Mouse (Mus musculus) urinary bladder, postnatal 10 days (tissue): ENCODE measurements around the gene Ddx46.
A peak's percentile ranks its signal among the peaks of the same experiment; 100 is the strongest.

Source experiments
- DNase-seq: peaks from one replicate; pipeline ENCODE4 v3.0.0; 2022; ENCODE audit warnings: low spot score

Gene Ddx46

DNA sequence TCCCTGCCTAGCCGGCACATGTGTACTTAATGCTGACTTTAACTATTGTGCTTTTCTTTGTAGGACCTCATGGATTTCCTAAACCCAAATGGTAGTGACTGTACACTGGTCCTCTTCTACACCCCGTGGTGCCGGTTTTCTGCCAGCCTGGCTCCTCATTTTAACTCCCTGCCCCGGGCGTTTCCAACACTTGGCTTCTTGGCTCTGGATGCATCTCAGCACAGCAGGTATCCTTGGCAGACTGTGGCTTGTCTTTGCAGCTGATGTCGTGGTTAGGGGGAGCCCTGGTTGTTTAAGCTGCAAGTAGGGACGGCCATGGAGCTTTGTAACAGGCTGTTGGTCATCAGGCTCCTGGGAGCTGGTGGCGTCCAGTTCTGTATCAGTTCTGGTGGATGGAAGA is 86.7 kb downstream of the Ddx46 start:
- DNase-seq: no peak

DNA sequence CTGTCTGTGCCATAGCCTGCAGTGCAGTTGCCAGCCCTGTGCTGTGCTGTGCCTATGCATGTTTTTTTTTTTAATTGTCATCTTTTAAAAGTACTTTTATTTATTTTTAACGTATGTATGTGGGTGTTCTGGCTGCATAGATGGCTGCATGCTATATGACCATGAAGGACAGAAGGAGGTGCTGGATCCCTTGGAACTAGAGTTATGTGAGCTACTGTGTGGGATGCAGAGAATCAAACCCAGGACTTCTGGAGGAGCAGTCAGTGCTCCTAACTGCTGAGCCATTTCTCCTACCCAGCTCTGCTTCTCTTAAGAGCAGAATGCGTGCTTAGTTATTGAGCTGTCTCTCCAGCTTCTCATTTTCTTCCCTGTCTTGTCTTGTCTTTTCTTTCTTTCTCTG is 87.2 kb downstream of the Ddx46 start:
- DNase-seq: no peak

DNA sequence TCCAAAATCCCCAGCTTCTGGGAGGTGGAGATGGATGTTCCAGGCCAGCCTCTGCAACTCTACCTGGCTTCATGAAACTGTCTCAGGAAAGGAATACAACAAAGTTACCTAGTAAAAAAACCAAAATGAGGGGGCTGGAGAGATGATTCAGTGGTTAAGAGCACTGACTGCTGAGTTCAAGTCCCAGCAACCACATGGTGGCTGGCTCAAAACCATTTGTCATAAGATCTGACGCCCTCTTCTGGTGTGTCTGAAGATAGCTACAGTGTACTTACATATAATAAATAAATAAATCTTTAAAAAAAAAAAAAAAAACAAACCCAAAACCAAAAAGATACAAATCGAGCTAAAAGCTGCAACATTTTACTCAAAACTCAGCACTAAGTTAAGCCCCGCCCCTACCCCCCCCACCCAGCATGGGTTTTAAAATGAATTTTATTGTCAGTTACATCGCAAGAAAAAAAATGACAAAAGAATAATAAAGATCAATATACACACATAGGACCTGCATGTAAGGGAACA is 91.8 kb downstream of the Ddx46 start:
- DNase-seq: no peak

DNA sequence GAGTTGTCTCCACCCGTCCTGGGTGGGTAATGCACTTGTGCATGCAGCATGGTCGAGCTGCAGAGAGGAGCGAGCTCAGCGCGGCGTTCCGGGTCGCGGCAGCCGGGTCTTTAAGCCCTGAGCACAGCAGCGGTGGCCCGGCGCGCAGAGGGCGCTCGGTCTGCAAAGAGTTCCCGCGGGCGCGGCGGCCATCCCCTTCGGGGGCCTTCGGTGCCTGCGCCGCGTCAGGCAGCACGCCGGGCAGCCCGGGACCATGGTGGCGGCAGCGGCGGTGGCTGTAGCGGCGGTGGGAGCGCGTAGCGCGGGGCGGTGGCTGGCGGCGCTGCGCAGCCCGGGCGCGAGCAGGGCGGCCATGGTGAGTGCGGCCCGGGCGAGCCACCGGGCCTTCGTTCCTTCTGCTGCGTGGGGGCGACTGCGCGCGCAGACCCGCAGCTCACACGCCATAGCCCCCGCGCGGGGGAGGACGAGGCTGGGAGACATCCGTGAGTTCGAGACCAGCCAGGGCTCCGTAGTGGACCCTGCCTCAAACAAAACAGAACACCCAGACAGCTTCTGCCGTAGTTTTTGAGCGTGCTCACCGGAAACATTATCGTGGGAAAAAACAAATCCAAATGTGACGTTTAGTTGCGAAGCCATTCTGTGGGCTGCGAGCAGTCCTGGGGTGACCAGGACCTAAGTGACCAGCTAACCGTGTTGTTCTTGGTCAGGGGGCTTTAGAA is 92.5 kb downstream of the Ddx46 start, which contains the start of gene Pcbd2:
Gene Pcbd2, plus strand, starts transcription at position 249 of the 719 bp plus-strand sequence.
- DNase-seq: peak; percentile 44

- no peak for DNase-seq
Observed at GRCm38 (mm10) chr13:55727839-55728238, 93.0 kb downstream of the Ddx46 start.

GRCm38 (mm10) chr13:55730716-55731115 is 95.9 kb downstream of the Ddx46 start:
- DNase-seq: no peak
